Mouse (Mus musculus) cerebellum, adult 2 months (tissue): ENCODE data around the gene Ankrd13c. TPM values are rescaled to one million over a fixed set of nuclear protein-coding genes. Genes with fewer than 3 reads are reported as not detected.
A peak's percentile ranks its signal among the peaks of the same experiment; 100 is the strongest.

Source experiments
- DNase-seq, 2 experiments: peaks; one replicate each; pipeline ENCODE4 v3.0.0; 2021
- H3K27ac ChIP-seq: fragments of 200-500 bp; 2 replicates; pipeline ENCODE4 v1.5.1; 2012; ENCODE audit warnings: low read length, control low read depth, inconsistent platforms; ENCODE audit not compliant: insufficient read depth
- H3K27me3 ChIP-seq: fragments of 200-500 bp; 2 replicates; pipeline ENCODE4 v1.6.1; 2012; ENCODE audit warnings: inconsistent platforms, mild to moderate bottlenecking, low read length, moderate library complexity; ENCODE audit not compliant: control insufficient read depth, insufficient read depth
- H3K4me1 ChIP-seq: fragments of 200-500 bp; 2 replicates; pipeline ENCODE4 v1.6.1; 2011; ENCODE audit warnings: low read length; ENCODE audit not compliant: control insufficient read depth, insufficient read depth
- H3K4me3 ChIP-seq: fragments of 200-500 bp; replicated peaks from 2 replicates; pipeline ENCODE3; 2011; ENCODE audit warnings: mild to moderate bottlenecking, low read depth, low read length, control low read depth; ENCODE audit not compliant: insufficient read depth
- CTCF ChIP-seq: fragments of 200-500 bp; IDR thresholded peaks from 2 replicates; pipeline ENCODE4 v1.5.1; 2011; ENCODE audit warnings: low read depth, mild to moderate bottlenecking, control low read depth, low read length, moderate library complexity, borderline replicate concordance; ENCODE audit not compliant: insufficient read depth
- POLR2A ChIP-seq: fragments of 200-500 bp; IDR thresholded peaks from 2 replicates; pipeline ENCODE4 v1.6.1; 2011; ENCODE audit warnings: low read length, control low read depth, borderline replicate concordance; ENCODE audit not compliant: insufficient read depth
- WGBS: fragments of 180-500 bp; shearing (Covaris S2); methylation state at CpG from one replicate; pipeline ENCODE4 v1.1.7; 2018; 5-methylcytosine and 5-hydroxymethylcytosine counted together
- polyA plus RNA-seq: library from polyadenylated mRNA; depleted of rRNA; stranded (reverse); fragments of >200 nt; gene quantifications from 2 replicates; pipeline ENCODE4 v1.2.3, GENCODE M21; 2012; rRNA removed

Gene Ankrd13c
- polyA plus RNA-seq, result 37.5 and 37.7 TPM in 2 replicates

GRCm38 (mm10) chr3:157946843-157947358 lies at the start of gene Ankrd13c:
Gene Ankrd13c, plus strand, starts transcription at chr3:157947239.
- H3K27ac ChIP-seq, result peak within 1 kb of the TSS; percentile 95
- TF ChIP-seq CTCF, result no peak
- peak; percentile 87 for TF ChIP-seq POLR2A
- WGBS, result under 1% methylated on average over 45 of the region's 45 CpGs
- H3K4me1 ChIP-seq, result 0 out of 2 replicates have a peak, but pooled peaks cover 3% of the 10 kb centered on the region
- DNase-seq, result peak; percentile 94 to 95
- H3K27me3 ChIP-seq, result no peaks in the 10 kb centered on the region
- peak within 1 kb of the TSS; percentile 69 for H3K4me3 ChIP-seq

GRCm38 (mm10) chr3:157897645-157898044 lies 49.4 kb upstream of the Ankrd13c start:
- H3K4me3 ChIP-seq, result no peak overlapping the region
- H3K4me1 ChIP-seq, result no peaks in the 10 kb centered on the region
- no peak overlapping the region for H3K27ac ChIP-seq
- no peak for TF ChIP-seq POLR2A
- WGBS, result 85% methylated on average over 3 of the region's 3 CpGs
- no peaks in the 10 kb centered on the region for H3K27me3 ChIP-seq
- DNase-seq, result no peak

GRCm38 (mm10) chr3:157899986-157900385 lies 47.1 kb upstream of the Ankrd13c start:
- Histone ChIP-seq H3K27ac (no peak overlapping the region), H3K27me3 (no peaks in the 10 kb centered on the region), H3K4me3 (no peak overlapping the region), H3K4me1 (no peaks in the 10 kb centered on the region)
- DNase-seq, result no peak
- no peak for TF ChIP-seq POLR2A
- TF ChIP-seq CTCF, result no peak
- 95% methylated on average over 1 of the region's 1 CpGs for WGBS

- Histone ChIP-seq H3K27ac (no peak overlapping the region), H3K4me1 (no peaks in the 10 kb centered on the region), H3K4me3 (no peak overlapping the region), H3K27me3 (no peaks in the 10 kb centered on the region)
- no peak for DNase-seq
- TF ChIP-seq POLR2A (no peak), CTCF (no peak)
- 89% methylated on average over 5 of the region's 5 CpGs for WGBS
These were observed 45.3 kb upstream of the Ankrd13c start for GRCm38 (mm10) chr3:157901721-157902120.

DNA sequence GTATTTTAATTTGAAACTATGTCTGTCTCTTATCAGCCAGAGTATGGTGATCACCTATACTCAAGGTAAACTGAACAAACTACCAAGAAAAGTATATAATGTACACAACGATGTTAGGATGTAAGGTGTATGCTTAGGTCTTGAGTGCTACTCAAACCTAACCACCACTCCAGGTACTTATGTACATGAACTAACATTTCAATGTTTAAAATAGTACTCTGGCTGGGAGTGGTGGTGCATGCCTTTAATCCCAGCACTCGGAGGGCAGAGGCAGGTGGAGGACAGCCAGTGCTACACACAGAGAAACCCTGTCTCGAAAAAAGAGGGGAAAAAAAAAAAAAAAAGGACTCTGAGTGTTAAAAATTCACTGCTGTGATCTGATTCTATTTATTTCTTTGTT lies 38.9 kb upstream of the Ankrd13c start:
- WGBS, result 70% methylated on average over 3 of the region's 3 CpGs

DNA sequence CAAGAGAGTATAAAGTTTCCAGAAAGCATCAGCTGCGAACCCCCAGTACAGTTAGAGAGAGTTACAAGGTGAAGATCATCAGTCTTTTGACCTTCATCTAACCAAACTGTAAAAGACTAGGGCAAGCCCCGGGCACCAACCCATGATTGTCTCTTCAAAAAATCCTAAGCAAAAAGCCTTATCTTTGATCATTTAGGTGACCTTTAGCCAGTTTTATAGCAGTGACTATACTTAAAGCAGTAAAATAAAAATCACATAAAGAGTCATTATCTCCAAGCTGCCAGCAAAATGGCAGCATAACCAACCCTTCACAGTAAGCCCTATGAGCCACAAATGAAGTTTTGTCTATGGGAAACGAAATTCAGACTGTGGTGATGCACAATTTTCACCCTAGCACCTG lies 36.8 kb upstream of the Ankrd13c start:
- DNase-seq, result no peak
- no peaks in the 10 kb centered on the region for H3K4me1 ChIP-seq
- H3K4me3 ChIP-seq, result no peak overlapping the region
- H3K27ac ChIP-seq, result no peak overlapping the region
- H3K27me3 ChIP-seq, result no peaks in the 10 kb centered on the region
- WGBS, result 67% methylated on average over 3 of the region's 3 CpGs
- no peak for TF ChIP-seq POLR2A
- TF ChIP-seq CTCF, result no peak

More for the DNA sequence above, 38.9 kb upstream of the Ankrd13c start:
- TF ChIP-seq CTCF (no peak), POLR2A (no peak)
- Histone ChIP-seq H3K27me3 (no peaks in the 10 kb centered on the region), H3K4me3 (no peak overlapping the region), H3K27ac (no peak overlapping the region), H3K4me1 (no peaks in the 10 kb centered on the region)
- no peak for DNase-seq

DNA sequence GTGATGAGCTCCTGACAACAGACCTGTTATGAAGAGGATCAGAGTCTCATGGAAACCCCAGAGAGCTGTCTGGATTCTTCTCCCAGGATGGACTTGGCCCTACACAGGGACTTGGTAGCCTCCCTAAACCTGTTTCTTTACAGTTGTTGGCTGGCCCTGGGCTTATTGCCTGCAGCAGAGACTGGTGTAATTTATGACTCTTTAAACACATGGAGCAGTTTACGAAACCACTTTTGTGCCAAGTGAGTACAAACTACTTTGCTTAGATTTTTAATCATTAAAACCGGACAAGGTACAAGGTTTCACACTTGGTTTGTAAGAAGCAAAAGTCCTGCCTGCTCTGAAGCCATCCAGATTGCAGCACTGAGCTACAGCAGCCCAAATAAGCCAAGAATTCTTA lies 34.9 kb upstream of the Ankrd13c start:
- 89% methylated on average over 2 of the region's 2 CpGs for whole genome bisulfite sequencing
- H3K27me3 ChIP-seq, result no peaks in the 10 kb centered on the region
- no peak overlapping the region for H3K4me3 ChIP-seq
- DNase-seq, result no peak
- H3K27ac ChIP-seq, result no peak overlapping the region
- H3K4me1 ChIP-seq, result no peaks in the 10 kb centered on the region
- TF ChIP-seq CTCF (no peak), POLR2A (no peak)

GRCm38 (mm10) chr3:157916336-157916735 lies 30.7 kb upstream of the Ankrd13c start:
- Histone ChIP-seq H3K4me3 (no peak overlapping the region), H3K27me3 (no peaks in the 10 kb centered on the region), H3K27ac (no peak overlapping the region), H3K4me1 (no peaks in the 10 kb centered on the region)
- DNase-seq, result no peak
- no peak for TF ChIP-seq CTCF
- no peak for TF ChIP-seq POLR2A
- WGBS, result 63% methylated on average over 4 of the region's 4 CpGs
